Mouse (Mus musculus) neural tube, embryonic 14.5 days (tissue): Measurements from ENCODE around the gene Lcmt2. TPM values are rescaled to one million over a fixed set of nuclear protein-coding genes. Genes with fewer than 3 reads are reported as not detected.

Source experiments
- ATAC-seq: fragments of 200-750 bp; cut with Nextera tagmentation; 2 replicates; pipeline ENCODE4 v1.8.0; 2017; ENCODE audit warnings: low read depth, mild to moderate bottlenecking, moderate TSS enrichment, moderate library complexity
- H3K27ac ChIP-seq: fragments of 300-500 bp; sonication (generic); 2 replicates; pipeline ENCODE4 v1.5.1; 2014; ENCODE audit warnings: low read depth, mild to moderate bottlenecking, control low read depth, low read length, moderate library complexity, mixed read lengths
- H3K27me3 ChIP-seq: fragments of 300-500 bp; sonication (generic); 2 replicates; pipeline ENCODE4 v1.6.1; 2014; ENCODE audit warnings: low read length; ENCODE audit not compliant: control insufficient read depth, insufficient read depth
- H3K36me3 ChIP-seq: fragments of 300-500 bp; sonication (generic); 2 replicates; pipeline ENCODE4 v1.6.1; 2014; ENCODE audit warnings: low read length, mixed read lengths; ENCODE audit not compliant: control insufficient read depth, insufficient read depth
- H3K4me1 ChIP-seq: fragments of 300-500 bp; sonication (generic); 2 replicates; pipeline ENCODE4 v1.6.1; 2014; ENCODE audit warnings: low read length; ENCODE audit not compliant: control insufficient read depth, insufficient read depth
- H3K4me2 ChIP-seq: fragments of 300-500 bp; sonication (generic); 2 replicates; pipeline ENCODE4 v1.6.1; 2014; ENCODE audit warnings: mild to moderate bottlenecking, low read depth, low read length, control low read depth
- H3K4me3 ChIP-seq: fragments of 300-500 bp; sonication (generic); 2 replicates; pipeline ENCODE4 v1.5.1; 2014; ENCODE audit warnings: low read depth, low read length, control low read depth, mixed read lengths
- H3K9ac ChIP-seq: fragments of 300-500 bp; sonication (generic); replicated peaks from 2 replicates; pipeline ENCODE4 v1.6.1; 2014; ENCODE audit warnings: low read depth, mild to moderate bottlenecking, control low read depth, low read length, mixed read lengths
- H3K9me3 ChIP-seq: fragments of 300-500 bp; sonication (generic); 2 replicates; pipeline ENCODE4 v1.6.1; 2016; ENCODE audit warnings: low read length; ENCODE audit not compliant: control insufficient read depth
- WGBS: fragments of 180-500 bp; shearing (Covaris S2); extraction: QIAGEN DNeasy Blood & Tissue Kit; methylation state at CpG from one replicate; pipeline ENCODE4 v1.1.7; 2014; 5-methylcytosine and 5-hydroxymethylcytosine counted together
- polyA plus RNA-seq: library from polyadenylated mRNA; unstranded; fragments of >200 nt; fragmentation: Nextera tagmentation; extraction: Ambion mirVana; gene quantifications from 2 replicates; pipeline ENCODE4 v1.2.1, GENCODE M21; 2014

Gene Lcmt2
- 20.0 and 21.1 TPM in 2 replicates for polyA plus RNA-seq

- 0 out of 2 replicates have a peak, but pooled peaks cover 7% of the 10 kb centered on the region for H3K36me3 ChIP-seq
- peak; percentile 96 for ATAC-seq
- H3K9me3 ChIP-seq, result no peaks in the 10 kb centered on the region
- H3K27ac ChIP-seq, result peak within 1 kb of the TSS; percentile 99
- H3K27me3 ChIP-seq, result no peaks in the 10 kb centered on the region
- peak within 1 kb of the TSS; percentile 63 for H3K4me3 ChIP-seq
- H3K9ac ChIP-seq, result peak within 1 kb of the TSS; percentile 86
- peaks cover 20% of the 10 kb centered on the region for H3K4me1 ChIP-seq
- WGBS, result under 1% methylated on average over 86 of the region's 87 CpGs
- H3K4me2 ChIP-seq, result peak within 1 kb of the TSS; percentile 82
These were observed at the start of gene Lcmt2, which contains the start of gene Adal for GRCm38 (mm10) chr2:121140018-121140882. Lcmt2 (minus strand) TSS chr2:121140653. Adal (plus strand) TSS chr2:121140428.

- Histone ChIP-seq H3K4me1 (no peaks in the 10 kb centered on the region), H3K9ac (no peak overlapping the region), H3K27me3 (no peaks in the 10 kb centered on the region), H3K27ac (no peak overlapping the region), H3K4me2 (no peak overlapping the region), H3K9me3 (no peaks in the 10 kb centered on the region), H3K36me3 (peaks cover 72% of the 10 kb centered on the region), H3K4me3 (no peak overlapping the region)
- WGBS, result 81% methylated on average over 1 of the region's 1 CpGs
- no peak for ATAC-seq
These were observed 48.1 kb upstream of the Lcmt2 start for GRCm38 (mm10) chr2:121188530-121188929.

- no peaks in the 10 kb centered on the region for H3K9me3 ChIP-seq
- H3K9ac ChIP-seq, result no peak overlapping the region
- H3K36me3 ChIP-seq, result peaks cover 54% of the 10 kb centered on the region
- WGBS, result 97% methylated on average over 7 of the region's 7 CpGs
- no peak overlapping the region for H3K4me2 ChIP-seq
- H3K4me3 ChIP-seq, result no peak overlapping the region
- H3K27ac ChIP-seq, result no peak overlapping the region
- no peaks in the 10 kb centered on the region for H3K4me1 ChIP-seq
- no peaks in the 10 kb centered on the region for H3K27me3 ChIP-seq
- no peak for ATAC-seq
These were observed 43.7 kb upstream of the Lcmt2 start for GRCm38 (mm10) chr2:121184142-121184541.

- no peak for ATAC-seq
- Histone ChIP-seq H3K27me3 (no peaks in the 10 kb centered on the region), H3K27ac (no peak overlapping the region), H3K9ac (no peak overlapping the region), H3K36me3 (peaks cover 47% of the 10 kb centered on the region), H3K4me2 (no peak overlapping the region), H3K4me3 (no peak overlapping the region), H3K4me1 (no peaks in the 10 kb centered on the region), H3K9me3 (no peaks in the 10 kb centered on the region)
- WGBS, result 94% methylated on average over 5 of the region's 5 CpGs
These were observed 43.0 kb upstream of the Lcmt2 start for GRCm38 (mm10) chr2:121183431-121183830.

GRCm38 (mm10) chr2:121178828-121179479 lies 38.5 kb upstream of the Lcmt2 start:
- WGBS, result 97% methylated on average over 3 of the region's 3 CpGs
- ATAC-seq, result no peak
- H3K36me3 ChIP-seq, result peaks cover 51% of the 10 kb centered on the region; the same call in 1 of the 2 replicates

GRCm38 (mm10) chr2:121170980-121171742 lies 30.7 kb upstream of the Lcmt2 start, which contains the start of gene Zscan29:
Zscan29 (minus strand) TSS chr2:121171125.
- H3K4me1 ChIP-seq, result peaks cover 24% of the 10 kb centered on the region
- peaks cover 22% of the 10 kb centered on the region; the same call in 1 of the 2 replicates for H3K36me3 ChIP-seq
- H3K4me2 ChIP-seq, result peak within 1 kb of the TSS; percentile 92
- H3K27ac ChIP-seq, result peak within 1 kb of the TSS; percentile 78
- H3K27me3 ChIP-seq, result no peaks in the 10 kb centered on the region
- peak within 1 kb of the TSS; percentile 89 for H3K4me3 ChIP-seq
- H3K9me3 ChIP-seq, result no peaks in the 10 kb centered on the region
- H3K9ac ChIP-seq, result peak within 1 kb of the TSS; percentile 77
- ATAC-seq, result peak; percentile 96
- under 1% methylated on average over 64 of the region's 66 CpGs for WGBS

More at GRCm38 (mm10) chr2:121178828-121179479, 38.5 kb upstream of the Lcmt2 start:
- no peak overlapping the region for H3K27ac ChIP-seq
- H3K27me3 ChIP-seq, result no peaks in the 10 kb centered on the region
- no peaks in the 10 kb centered on the region for H3K9me3 ChIP-seq
- no peaks in the 10 kb centered on the region for H3K4me1 ChIP-seq
- no peak overlapping the region for H3K4me3 ChIP-seq
- H3K4me2 ChIP-seq, result no peak overlapping the region
- no peak overlapping the region for H3K9ac ChIP-seq

GRCm38 (mm10) chr2:121170481-121170971 lies 30.1 kb upstream of the Lcmt2 start, which contains the start of gene Tubgcp4:
Tubgcp4 (plus strand) TSS chr2:121170654.
- Histone ChIP-seq H3K9ac (peak within 1 kb of the TSS; percentile 77), H3K4me3 (peak within 1 kb of the TSS; percentile 89)

GRCm38 (mm10) chr2:121169902-121170301 lies 29.4 kb upstream of the Lcmt2 start:
- no peak overlapping the region for H3K27ac ChIP-seq
- H3K27me3 ChIP-seq, result no peaks in the 10 kb centered on the region
- peaks cover 24% of the 10 kb centered on the region for H3K4me1 ChIP-seq
- WGBS, result 6% methylated on average over 9 of the region's 9 CpGs
- peak overlapping the region; percentile 77; the same call in 1 of the 2 replicates for H3K9ac ChIP-seq
- ATAC-seq, result no peak
- peak overlapping the region; percentile 89 for H3K4me3 ChIP-seq
- H3K9me3 ChIP-seq, result no peaks in the 10 kb centered on the region
- peak overlapping the region; percentile 92 for H3K4me2 ChIP-seq
- peaks cover 20% of the 10 kb centered on the region; the same call in 1 of the 2 replicates for H3K36me3 ChIP-seq

More at GRCm38 (mm10) chr2:121170481-121170971, 30.1 kb upstream of the Lcmt2 start, which contains the start of gene Tubgcp4:
- H3K27ac ChIP-seq, result peak within 1 kb of the TSS; percentile 78
- H3K4me1 ChIP-seq, result peaks cover 24% of the 10 kb centered on the region
- WGBS, result under 1% methylated on average over 38 of the region's 38 CpGs
- H3K4me2 ChIP-seq, result peak within 1 kb of the TSS; percentile 92
- H3K36me3 ChIP-seq, result peaks cover 23% of the 10 kb centered on the region; the same call in 1 of the 2 replicates
- no peaks in the 10 kb centered on the region for H3K27me3 ChIP-seq
- ATAC-seq, result peak; percentile 66
- H3K9me3 ChIP-seq, result no peaks in the 10 kb centered on the region
